Mouse (Mus musculus): Measurements from ENCODE around the gene Megf11.

Gene Megf11

GRCm38 (mm10) chr9:64758052-64758451 lies 372.6 kb downstream of the Megf11 start:
- in situ Hi-C loops (cut with MboI): no loop called here

All from mature B cell (primary cell).